Comparison of ENCODE assay signal across 8 mouse cellular contexts in the genomic region with DNA sequence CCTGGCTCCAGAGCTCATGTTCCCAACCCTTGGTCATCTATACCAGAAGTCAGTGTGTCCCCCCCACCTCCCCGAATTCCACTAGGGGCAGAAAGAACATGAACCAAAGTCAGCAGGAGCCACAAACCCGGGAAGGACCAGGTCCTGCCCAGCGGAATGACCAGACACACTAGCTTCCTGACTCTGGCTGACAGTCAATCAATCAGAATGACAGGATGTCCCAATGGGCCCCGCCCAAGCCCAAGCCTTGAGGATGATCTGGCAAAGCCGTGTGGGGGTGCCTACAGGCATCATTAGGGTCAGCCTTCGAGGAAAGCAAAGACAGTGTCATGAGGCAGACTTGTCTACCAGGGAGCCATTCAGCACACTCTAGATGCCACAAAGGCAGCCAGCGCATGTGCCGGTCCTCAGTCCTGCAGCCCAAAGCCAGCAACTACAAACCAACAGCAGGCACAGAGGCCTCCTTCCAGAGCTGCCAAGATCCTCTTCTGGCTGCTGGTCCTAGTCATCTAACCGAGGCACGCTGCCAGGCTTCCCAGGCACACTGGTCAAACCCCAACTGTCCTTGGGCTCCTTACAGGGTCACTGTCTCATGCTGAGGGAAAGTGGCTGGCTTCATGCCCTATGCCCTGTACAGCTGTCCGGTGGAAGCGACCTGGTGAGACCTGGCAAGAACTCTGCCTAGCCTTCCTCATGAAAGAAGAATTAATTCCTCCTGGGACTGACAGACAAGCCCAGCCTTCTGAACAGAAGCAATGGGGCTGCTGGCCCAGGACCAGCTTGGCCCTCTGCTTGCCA. TPM values are rescaled to one million over a fixed set of nuclear protein-coding genes. Genes with fewer than 3 reads are reported as not detected.
DNase-seq lines count a peak whose midpoint lies in the region; ATAC-seq lines count a peak whose summit lies in the region.

No protein-coding gene starts in this region.

- no peak overlapping the region for H3K4me2 ChIP-seq in hindbrain, embryonic 13.5 days
- H3K4me2 ChIP-seq in hindbrain, embryonic 12.5 days (replicated peaks) = no peak overlapping the region
- no peak overlapping the region; the same call in 1 of the 2 replicates for H3K4me2 ChIP-seq in heart, embryonic 13.5 days
- H3K4me2 ChIP-seq in liver, embryonic 12.5 days = no peak overlapping the region

- DNase-seq in NIH3T3 (ENCODE audit: low read depth) = peak; percentile 44
- DNase-seq in cerebellum, postnatal 14 days = peak; percentile 84 to 86
- peak; percentile 65 for DNase-seq in lung, postnatal 14 days
- DNase-seq in spleen, postnatal 14 days (ENCODE audit: low spot score in 2 of 2) = no peak

- H3K9ac ChIP-seq in hindbrain, embryonic 13.5 days = no peak overlapping the region
- H3K9ac ChIP-seq in hindbrain, embryonic 12.5 days = no peak overlapping the region
- H3K9ac ChIP-seq in heart, embryonic 13.5 days = peak overlapping the region; percentile 68
- no peak overlapping the region for H3K9ac ChIP-seq in liver, embryonic 12.5 days

- no peaks in the 10 kb centered on the region for H3K27me3 ChIP-seq in hindbrain, embryonic 13.5 days
- no peaks in the 10 kb centered on the region; the same call in 1 of the 2 replicates for H3K27me3 ChIP-seq in hindbrain, embryonic 12.5 days
- H3K27me3 ChIP-seq in heart, embryonic 13.5 days (replicated peaks) = no peaks in the 10 kb centered on the region; the same call in 1 of the 2 replicates
- no peaks in the 10 kb centered on the region for H3K27me3 ChIP-seq in liver, embryonic 12.5 days (replicated peaks)

- ATAC-seq in hindbrain, embryonic 13.5 days (ENCODE audit: low FRiP score) = no peak
- ATAC-seq in hindbrain, embryonic 12.5 days (ENCODE audit: low FRiP score) = no peak
- no peak for ATAC-seq in heart, embryonic 13.5 days (ENCODE audit: extremely low read depth, insufficient number of reproducible peaks, low FRiP score, low TSS enrichment)
- no peak for ATAC-seq in liver, embryonic 12.5 days

- no peaks in the 10 kb centered on the region; the same call in 1 of the 2 replicates for H3K36me3 ChIP-seq in hindbrain, embryonic 13.5 days
- H3K36me3 ChIP-seq in hindbrain, embryonic 12.5 days = peaks cover 4% of the 10 kb centered on the region; the same call in 1 of the 2 replicates
- peaks cover 17% of the 10 kb centered on the region for H3K36me3 ChIP-seq in heart, embryonic 13.5 days
- peaks cover 27% of the 10 kb centered on the region for H3K36me3 ChIP-seq in liver, embryonic 12.5 days

- no peak overlapping the region for H3K4me3 ChIP-seq in hindbrain, embryonic 13.5 days
- no peak overlapping the region for H3K4me3 ChIP-seq in hindbrain, embryonic 12.5 days
- H3K4me3 ChIP-seq in heart, embryonic 13.5 days = no peak overlapping the region
- no peak overlapping the region for H3K4me3 ChIP-seq in liver, embryonic 12.5 days

- 0 out of 2 replicates have a peak overlapping the region, but pooled peaks have one; percentile 32 for H3K27ac ChIP-seq in hindbrain, embryonic 13.5 days
- no peak overlapping the region for H3K27ac ChIP-seq in hindbrain, embryonic 12.5 days
- peak overlapping the region; percentile 97 for H3K27ac ChIP-seq in heart, embryonic 13.5 days (replicated peaks)
- no peak overlapping the region for H3K27ac ChIP-seq in liver, embryonic 12.5 days

- H3K4me1 ChIP-seq in hindbrain, embryonic 13.5 days (replicated peaks) = peaks cover 38% of the 10 kb centered on the region
- peaks cover 51% of the 10 kb centered on the region for H3K4me1 ChIP-seq in hindbrain, embryonic 12.5 days
- H3K4me1 ChIP-seq in heart, embryonic 13.5 days = peaks cover 83% of the 10 kb centered on the region
- H3K4me1 ChIP-seq in liver, embryonic 12.5 days = peaks cover 54% of the 10 kb centered on the region

- 65% methylated on average over 12 of the region's 12 CpGs for WGBS in hindbrain, embryonic 13.5 days
- WGBS in hindbrain, embryonic 12.5 days = 74% methylated on average over 12 of the region's 12 CpGs
- 58% methylated on average over 12 of the region's 12 CpGs for WGBS in heart, embryonic 13.5 days
- WGBS in liver, embryonic 12.5 days (ENCODE audit: insufficient replicate concordance) = 68% methylated on average over 12 of the region's 12 CpGs

- H3K9me3 ChIP-seq in hindbrain, embryonic 13.5 days = no peaks in the 10 kb centered on the region
- H3K9me3 ChIP-seq in hindbrain, embryonic 12.5 days (replicated peaks) = no peaks in the 10 kb centered on the region
- 0 out of 2 replicates have a peak, but pooled peaks cover 3% of the 10 kb centered on the region for H3K9me3 ChIP-seq in heart, embryonic 13.5 days
- H3K9me3 ChIP-seq in liver, embryonic 12.5 days (replicated peaks) = no peaks in the 10 kb centered on the region

RNA-seq across cellular contexts. Expression of gene Slc25a51, which starts 58.7 kb away (rescaled TPM):
- 71.2 and 74.8 TPM in 2 replicates for polyA plus RNA-seq in hindbrain, embryonic 13.5 days (2015; fragmentation: Nextera tagmentation; extraction: Ambion mirVana)
- polyA plus RNA-seq in hindbrain, embryonic 12.5 days (2016; fragmentation: Nextera tagmentation; extraction: Ambion mirVana) = 78.7 and 82.7 TPM in 2 replicates
- polyA plus RNA-seq in heart, embryonic 13.5 days (2015; fragmentation: Nextera tagmentation; extraction: Ambion mirVana) = 59.0 and 64.6 TPM in 2 replicates
- 81.0 and 81.3 TPM in 2 replicates for polyA plus RNA-seq in liver, embryonic 12.5 days (2016; fragmentation: Nextera tagmentation; extraction: Ambion mirVana)

Comparison
In these comparisons a context has a peak if more than half of its experiments do, and no peak if none do; other contexts are left out.
1. H3K27ac ChIP-seq: peak in hindbrain, embryonic 13.5 days (single experiment) and heart, embryonic 13.5 days (single experiment); none in hindbrain, embryonic 12.5 days (single experiment) and liver, embryonic 12.5 days (single experiment).
2. DNase-seq: peak in NIH3T3 (single experiment), cerebellum, postnatal 14 days (2 of 2) and lung, postnatal 14 days (single experiment); none in spleen, postnatal 14 days (0 of 2).